Mouse (Mus musculus) CH12.LX (cell line): Measurements from ENCODE around the gene Arl6ip5. TPM values are rescaled to one million over a fixed set of nuclear protein-coding genes. Genes with fewer than 3 reads are reported as not detected.

Experiments used
- DNase-seq: peaks from one replicate; pipeline ENCODE4 v3.0.0-alpha.2; 2013; ENCODE audit errors: extremely low read depth
- H3K27ac ChIP-seq: 2 replicates; pipeline ENCODE4 v1.5.1; 2012; ENCODE audit warnings: low read depth, mild to moderate bottlenecking, control low read depth, moderate library complexity; ENCODE audit not compliant: insufficient read depth
- H3K27me3 ChIP-seq: replicated peaks from 2 replicates; pipeline ENCODE3; 2012; ENCODE audit warnings: inconsistent platforms
- H3K36me3 ChIP-seq, 2 experiments: replicated peaks in 1 of 2; 2 replicates each; pipeline versions ENCODE3 to v1.6.1; 2012; ENCODE audit warnings: inconsistent platforms in 1 of 2, low read length in 1 of 2, mild to moderate bottlenecking in 1 of 2, mixed read lengths in 1 of 2, moderate library complexity in 1 of 2; ENCODE audit not compliant: control insufficient read depth in 1 of 2, insufficient read depth in 1 of 2
- H3K4me1 ChIP-seq, 2 experiments: 2 replicates each; pipeline ENCODE4 v1.6.1; 2012; ENCODE audit warnings: inconsistent platforms in 1 of 2, moderate library complexity in 1 of 2; ENCODE audit not compliant: insufficient read depth in 2 of 2, control insufficient read depth in 1 of 2
- H3K4me2 ChIP-seq: 2 replicates; pipeline ENCODE4 v1.6.1; 2012; ENCODE audit warnings: low read depth, mild to moderate bottlenecking, control low read depth; ENCODE audit not compliant: poor library complexity, insufficient read depth, severe bottlenecking
- H3K4me3 ChIP-seq, 3 experiments: fragments of 150-350 bp in 1 of 3; sonication (generic) in 1 of 3; replicated peaks in 1 of 3; 2 replicates each; pipeline versions ENCODE3 to v1.5.1; 2011 to 2012; ENCODE audit warnings: low read depth in 2 of 3, low read length in 2 of 3, mild to moderate bottlenecking in 2 of 3, moderate library complexity in 2 of 3, control low read depth in 1 of 3, improper control_type of control experiment in 1 of 3, inconsistent platforms in 1 of 3, mixed read lengths in 1 of 3; ENCODE audit not compliant: poor library complexity in 1 of 3
- H3K79me2 ChIP-seq: replicated peaks from 2 replicates; pipeline ENCODE4 v1.6.1; 2012; ENCODE audit warnings: mild to moderate bottlenecking, moderate library complexity; ENCODE audit not compliant: control insufficient read depth, poor library complexity, insufficient read depth, severe bottlenecking; ENCODE audit errors: extremely low read depth
- H3K9ac ChIP-seq: 2 replicates; pipeline ENCODE4 v1.6.1; 2012; ENCODE audit warnings: low read depth, mild to moderate bottlenecking, control low read depth, moderate library complexity; ENCODE audit not compliant: insufficient read depth
- H3K9me3 ChIP-seq: replicated peaks from 2 replicates; pipeline ENCODE3; 2012; ENCODE audit warnings: low read length, inconsistent platforms, mixed read lengths
- CTCF ChIP-seq, 2 experiments: IDR thresholded peaks in 1 of 2; conservative IDR thresholded peaks in 1 of 2; 2 replicates each; pipeline ENCODE4 v1.5.1; 2011 to 2012; ENCODE audit warnings: low read depth in 2 of 2, low read length in 2 of 2, improper control_type of control experiment in 1 of 2, inconsistent platforms in 1 of 2, mild to moderate bottlenecking in 1 of 2, moderate library complexity in 1 of 2
- HCFC1 ChIP-seq: IDR thresholded peaks from 2 replicates; pipeline ENCODE4 v1.6.1; 2012; ENCODE audit warnings: low read depth, mild to moderate bottlenecking, inconsistent platforms, low read length, improper control_type of control experiment
- IRF4 ChIP-seq: IDR thresholded peaks from 2 replicates; pipeline ENCODE4 v1.6.1; 2014; ENCODE audit warnings: low read depth, mild to moderate bottlenecking, inconsistent platforms, low read length, improper control_type of control experiment
- MAZ ChIP-seq: IDR thresholded peaks from 2 replicates; pipeline ENCODE4 v1.6.1; 2012; ENCODE audit warnings: low read depth, mild to moderate bottlenecking, inconsistent platforms, low read length, improper control_type of control experiment, moderate library complexity
- MXI1 ChIP-seq: IDR thresholded peaks from 2 replicates; pipeline ENCODE4 v1.6.1; 2011; ENCODE audit warnings: mild to moderate bottlenecking, low read depth, low read length, improper control_type of control experiment
- MYC ChIP-seq: IDR thresholded peaks from 2 replicates; pipeline ENCODE4 v1.6.1; 2011; ENCODE audit warnings: low read depth, mild to moderate bottlenecking, improper control_type of control experiment, low read length
- NELFE ChIP-seq: IDR thresholded peaks from 2 replicates; pipeline ENCODE4 v1.6.1; 2011; ENCODE audit warnings: low read depth, low read length, improper control_type of control experiment
- NRF1 ChIP-seq: IDR thresholded peaks from 2 replicates; pipeline ENCODE4 v1.6.1; 2014; ENCODE audit warnings: low read depth, mild to moderate bottlenecking, inconsistent platforms, low read length, improper control_type of control experiment, moderate library complexity
- RAD21 ChIP-seq: IDR thresholded peaks from 2 replicates; pipeline ENCODE4 v1.6.1; 2011; ENCODE audit warnings: low read depth, mild to moderate bottlenecking, low read length, improper control_type of control experiment, moderate library complexity
- SIN3A ChIP-seq: IDR thresholded peaks from 2 replicates; pipeline ENCODE4 v1.6.1; 2012; ENCODE audit warnings: low read length, improper control_type of control experiment, inconsistent platforms
- SMC3 ChIP-seq: IDR thresholded peaks from 2 replicates; pipeline ENCODE4 v1.6.1; 2011; ENCODE audit warnings: low read depth, low read length, improper control_type of control experiment
- TBP ChIP-seq: conservative IDR thresholded peaks from 2 replicates; pipeline ENCODE4 v1.6.1; 2011; ENCODE audit warnings: low read depth, low read length, improper control_type of control experiment
- TCF12 ChIP-seq: IDR thresholded peaks from 2 replicates; pipeline ENCODE4 v1.6.1; 2014; ENCODE audit warnings: low read depth, mild to moderate bottlenecking, inconsistent platforms, low read length, improper control_type of control experiment
- USF1 ChIP-seq: IDR thresholded peaks from 2 replicates; pipeline ENCODE4 v1.6.1; 2014; ENCODE audit warnings: low read depth, mild to moderate bottlenecking, inconsistent platforms, low read length, improper control_type of control experiment
- dilution Hi-C: fragments of 300-500 bp; cut with MboI; formaldehyde crosslinking; loops from 2 replicates; pipeline ENCODE4 v1.14.3; 2020; ENCODE audit warnings: low sequenced_read_pairs; ENCODE audit not compliant: extremely low pct_unique_long_range_greater_than_20kb, extremely low pct_ligation_motif_present
- in situ Hi-C: fragments of 300-500 bp; cut with MboI; formaldehyde crosslinking; loops from 3 replicates; pipeline ENCODE4 v1.14.3; 2019; ENCODE audit warnings: low sequenced_read_pairs, low pct_ligation_motif_present, low pct_unique_long_range_greater_than_20kb, mixed read lengths
- polyA plus RNA-seq: library from polyadenylated mRNA; unstranded; fragments of >175 nt; gene quantifications from 2 replicates; pipeline ENCODE4 v1.2.1, GENCODE M21; 2012; ENCODE audit warnings: low read depth; ENCODE audit not compliant: insufficient read length
- total RNA-seq, 2 experiments: library from RNA; depleted of rRNA; stranded (reverse); fragments of 300-350 nt in 1 of 2; fragments of >200 nt in 1 of 2; gene quantifications; 2 replicates each; pipeline ENCODE4 v1.2.3; 2012 to 2014

Arl6ip5 gene
- total and polyA plus RNA-seq, 3 experiments = 43.6 to 135 (median 118) TPM

DNA sequence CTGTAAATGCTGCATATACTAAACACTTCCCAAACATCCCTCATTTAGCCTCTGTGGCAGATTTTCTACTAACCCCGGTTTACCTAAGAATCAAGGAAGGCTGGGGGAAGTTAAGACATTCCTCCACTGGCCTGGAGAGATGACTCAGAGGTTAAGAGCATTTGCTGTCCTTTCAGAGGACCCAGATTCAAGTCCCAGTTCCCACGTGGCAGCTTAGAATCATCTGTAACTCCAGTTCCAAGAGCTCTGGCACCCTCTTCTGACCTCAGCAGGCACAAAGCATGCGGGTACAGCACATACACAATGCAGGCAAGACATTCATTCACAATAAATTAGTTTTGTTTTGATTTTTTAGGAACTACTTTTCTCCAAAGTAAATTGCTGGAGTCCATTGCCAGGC is 1.3 kb upstream of the Arl6ip5 start:
- Histone ChIP-seq H3K9me3 (no peaks in the 10 kb centered on the region), H3K79me2 (peaks cover 32% of the 10 kb centered on the region), H3K27ac (no peak overlapping the region), H3K4me2 (peak overlapping the region; percentile 83; the same call in 1 of the 2 replicates), H3K4me1 (peaks cover 9 to 59% of the 10 kb centered on the region in 2 experiments; a peak in 3 of 4 replicates), H3K27me3 (no peaks in the 10 kb centered on the region), H3K4me3 (no peak overlapping the region), H3K9ac (no peak overlapping the region), H3K36me3 (peaks cover 0 to 9% of the 10 kb centered on the region in 2 experiments)
- dilution Hi-C loops = no loop called here
- in situ Hi-C loops = loop anchor here (25.0 kb wide), 1 partner anchor 628 kb away; no protein-coding TSS in a partner anchor
- TF ChIP-seq MYC (peak; percentile 89), CTCF (conservative IDR thresholded peaks at IDR 0.05 in 1 of 2, IDR thresholded peaks at IDR 0.05 in 1 of 2; ENCODE audit: low read depth in 2 of 2, low read length in 2 of 2) (peak in 1 of 2 experiments; percentile 60; a peak in 2 of 4 replicates), SMC3 (peak; percentile 6; the same call in 1 of the 2 replicates), IRF4 (no peak; the same call in 1 of the 2 replicates), RAD21 (peak; percentile 62), USF1 (no peak)
- peak; percentile 65 for DNase-seq

DNA sequence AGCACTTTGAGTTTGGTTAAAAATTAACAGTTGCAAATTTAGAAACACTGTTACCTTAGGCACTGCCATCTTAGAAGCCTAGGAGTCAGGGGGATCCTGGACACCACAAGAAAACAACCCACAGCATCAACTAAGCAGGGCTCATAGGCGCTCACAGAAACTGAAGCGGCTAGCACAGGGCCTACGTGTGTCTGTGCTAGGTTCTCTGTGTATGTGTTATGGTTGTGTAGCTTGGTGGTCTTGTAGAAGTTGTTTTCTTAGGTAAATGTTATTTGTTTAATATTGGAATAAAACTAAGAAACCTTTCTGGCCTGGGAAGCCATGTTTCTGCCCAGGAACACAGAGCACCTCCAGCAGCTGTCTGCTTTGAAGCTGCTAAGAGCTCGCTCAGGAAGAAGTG is 738 bp upstream of the Arl6ip5 start:
- peaks cover 4 to 14% of the 10 kb centered on the region in 2 experiments for H3K36me3 ChIP-seq
- H3K79me2 ChIP-seq = peaks cover 30% of the 10 kb centered on the region
- no peak for TF ChIP-seq TBP
- TF ChIP-seq NRF1 = no peak
- no peak for TF ChIP-seq IRF4
- dilution Hi-C loops = no loop called here
- peak overlapping the region; percentile 86 for H3K27ac ChIP-seq
- no peak for DNase-seq
- no peaks in the 10 kb centered on the region for H3K27me3 ChIP-seq
- in situ Hi-C loops = loop anchor here (25.0 kb wide), 1 partner anchor 628 kb away; no protein-coding TSS in a partner anchor
- H3K4me3 ChIP-seq = peak overlapping the region in 1 of 3 experiments; percentile 30
- H3K9me3 ChIP-seq = peaks cover 4% of the 10 kb centered on the region
- peak overlapping the region; percentile 78 for H3K9ac ChIP-seq
- peak overlapping the region; percentile 83 for H3K4me2 ChIP-seq
- peaks cover 9 to 64% of the 10 kb centered on the region in 2 experiments; a peak in 3 of 4 replicates for H3K4me1 ChIP-seq

DNA sequence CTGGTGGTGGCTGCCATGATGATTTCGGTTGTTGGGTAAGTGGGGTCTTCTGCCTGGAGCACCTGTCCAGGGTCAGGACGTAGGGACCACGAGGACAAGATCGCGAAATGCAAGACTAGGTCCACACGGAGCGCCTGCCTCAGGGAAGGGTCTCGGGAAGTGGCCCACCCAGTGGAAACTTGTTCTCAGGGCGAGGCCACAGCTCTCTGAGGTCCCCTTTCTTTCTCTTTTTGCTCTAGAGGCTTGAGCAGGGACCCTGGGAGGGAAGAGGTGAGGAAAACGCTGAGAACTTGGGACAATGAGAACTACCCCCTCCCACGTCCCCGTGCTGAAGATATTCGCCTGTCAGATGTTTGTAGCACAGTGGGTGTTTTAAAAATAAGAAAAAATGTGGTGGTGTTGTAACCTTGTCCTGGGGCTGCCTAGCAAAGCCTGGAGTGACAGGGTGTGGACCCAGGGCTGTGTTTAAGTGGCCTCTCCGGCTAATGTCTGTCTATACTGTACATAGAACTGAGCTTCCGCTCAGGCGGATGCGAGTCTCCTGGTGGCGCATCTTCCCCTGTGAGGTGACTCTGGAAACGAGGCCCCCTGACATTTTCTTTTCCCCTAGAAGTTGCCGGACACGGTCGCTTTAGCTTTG is 593 bp downstream of the Arl6ip5 start:
- dilution Hi-C loops (no loop called here), in situ Hi-C loops (loop anchor here (25.0 kb wide), 1 partner anchor 626 kb away; no protein-coding TSS in a partner anchor)
- Histone ChIP-seq H3K27ac (peak overlapping the region; percentile 52), H3K9me3 (peaks cover 8% of the 10 kb centered on the region), H3K4me3 (peak overlapping the region; percentile 88 to 97 (median 91)), H3K9ac (peak overlapping the region; percentile 89), H3K27me3 (no peaks in the 10 kb centered on the region), H3K36me3 (peaks cover 11 to 28% of the 10 kb centered on the region in 2 experiments), H3K79me2 (peaks cover 30% of the 10 kb centered on the region), H3K4me2 (peak overlapping the region; percentile 14; the same call in 1 of the 2 replicates), H3K4me1 (peaks cover 9 to 73% of the 10 kb centered on the region in 2 experiments)
- TF ChIP-seq HCFC1 (no peak; the same call in none of the 2 replicates), NRF1 (0 out of 2 replicates have a peak, but pooled peaks have one; percentile 4), NELFE (peak; percentile 24; the same call in 1 of the 2 replicates), MXI1 (0 out of 2 replicates have a peak, but pooled peaks have one; percentile 22), MAZ (0 out of 2 replicates have a peak, but pooled peaks have one; percentile 29), TCF12 (no peak), SIN3A (peak; percentile 48; the same call in 1 of the 2 replicates)
- peak; percentile 62 for DNase-seq
